Mouse (Mus musculus): ENCODE measurements around the gene Sh2d5.

Gene Sh2d5

DNA sequence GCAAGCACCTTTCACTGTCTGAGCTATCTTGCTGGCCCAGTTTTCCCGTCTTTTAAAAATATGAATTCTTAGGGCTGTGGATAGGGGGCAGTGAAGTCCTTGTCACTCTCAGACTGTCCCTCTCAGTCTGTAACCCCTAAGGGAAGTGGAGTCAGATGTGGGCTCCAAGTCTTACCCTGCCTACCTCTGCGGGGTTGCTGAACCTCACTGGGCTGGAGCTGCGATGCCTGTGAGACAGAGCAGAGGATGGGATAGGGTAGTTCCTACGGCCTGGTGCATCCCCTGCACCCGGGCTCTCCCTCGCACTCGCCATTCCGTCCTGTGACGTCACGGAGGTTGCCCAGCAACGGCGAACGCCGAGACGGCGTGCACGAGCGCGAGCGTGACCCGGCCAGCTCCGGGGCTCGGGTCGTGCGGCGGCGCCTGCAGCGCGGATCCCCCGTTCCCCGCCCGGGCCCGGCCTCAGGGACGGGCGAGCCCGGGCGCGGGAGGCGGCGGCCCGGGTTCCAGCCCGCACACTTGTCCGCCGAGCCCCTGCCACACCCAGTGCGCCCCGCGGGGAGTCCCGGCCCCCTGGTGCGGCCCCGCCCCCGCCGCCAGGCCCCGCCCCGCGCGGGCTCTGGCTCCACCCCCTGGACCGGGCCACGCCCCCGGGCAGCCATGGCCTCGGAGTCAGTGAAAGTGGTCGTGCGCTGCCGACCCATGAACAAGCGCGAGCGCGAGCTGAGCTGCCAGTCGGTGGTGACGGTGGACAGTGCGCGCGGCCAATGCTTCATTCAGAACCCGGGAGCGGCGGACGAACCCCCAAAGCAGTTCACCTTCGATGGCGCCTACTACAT is 11.9 kb downstream of the Sh2d5 start:
- DNase-seq = peak; percentile 64 to 77

DNA sequence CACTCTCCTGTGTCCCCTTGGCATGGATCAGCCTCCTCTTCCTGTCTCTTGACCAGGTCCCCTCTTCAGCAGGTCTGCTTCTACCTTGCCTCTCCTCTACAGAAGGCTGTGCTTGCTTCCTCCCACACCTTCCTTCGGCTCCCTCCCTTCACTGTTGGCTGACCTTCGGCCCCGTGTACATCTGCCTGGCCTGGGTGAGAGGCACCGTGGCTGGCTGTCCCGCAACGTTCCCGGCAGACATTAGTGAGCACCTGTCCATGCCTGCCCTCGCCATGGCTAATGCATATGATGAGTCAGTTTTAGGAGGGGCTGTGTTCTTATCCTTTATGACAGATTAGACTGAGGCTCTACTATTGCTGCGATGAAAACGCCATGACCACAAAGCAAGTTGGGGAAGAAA is 17.7 kb downstream of the Sh2d5 start:
- DNase-seq = no peak

DNA sequence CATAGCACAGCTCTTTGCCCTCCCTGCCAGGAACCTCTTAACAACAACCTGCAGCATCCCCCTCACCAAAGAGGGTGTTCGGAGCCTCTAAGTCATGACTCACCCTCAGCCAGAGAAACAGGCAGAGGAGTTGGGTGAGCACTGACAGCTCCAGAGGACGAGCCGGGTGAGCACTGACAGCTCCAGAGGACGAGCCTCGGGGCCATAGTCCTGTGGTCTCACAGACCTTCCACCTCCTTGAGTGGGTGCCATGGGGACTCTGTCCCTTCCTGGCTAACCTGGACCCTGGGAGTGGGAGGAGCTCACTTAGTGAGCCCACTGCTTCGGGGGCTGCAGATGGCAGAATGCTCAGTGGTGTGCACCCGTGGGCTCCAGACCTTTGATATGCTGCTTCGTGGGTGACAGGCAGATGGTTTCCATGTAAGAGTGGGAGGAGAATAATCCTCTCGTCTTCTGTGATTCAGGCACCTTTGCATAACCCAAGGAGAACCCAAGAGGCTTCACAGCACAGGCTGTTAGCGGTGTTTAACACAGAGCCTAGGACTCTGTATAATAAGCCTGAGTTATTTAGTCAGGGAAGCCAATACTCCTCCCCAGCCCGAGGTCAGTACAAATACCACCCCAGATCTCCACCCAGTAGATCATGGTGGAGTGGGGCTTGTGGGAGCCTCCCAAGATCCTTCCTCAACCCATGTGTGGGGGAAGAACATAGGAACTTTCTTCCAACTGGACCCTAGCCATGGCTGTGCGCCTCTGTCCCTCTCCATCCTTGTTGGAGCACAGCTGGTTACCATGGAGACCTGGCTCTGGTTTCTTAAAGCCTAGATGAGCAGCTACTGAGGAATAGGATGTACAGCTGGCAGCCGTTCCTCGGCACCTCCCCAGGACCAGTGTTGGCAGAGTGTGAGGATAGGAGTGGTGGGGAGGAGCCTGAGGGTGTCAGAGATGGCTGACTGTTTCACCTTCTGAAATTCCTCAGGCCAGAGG is 22.1 kb downstream of the Sh2d5 start:
- DNase-seq = no peak

DNA sequence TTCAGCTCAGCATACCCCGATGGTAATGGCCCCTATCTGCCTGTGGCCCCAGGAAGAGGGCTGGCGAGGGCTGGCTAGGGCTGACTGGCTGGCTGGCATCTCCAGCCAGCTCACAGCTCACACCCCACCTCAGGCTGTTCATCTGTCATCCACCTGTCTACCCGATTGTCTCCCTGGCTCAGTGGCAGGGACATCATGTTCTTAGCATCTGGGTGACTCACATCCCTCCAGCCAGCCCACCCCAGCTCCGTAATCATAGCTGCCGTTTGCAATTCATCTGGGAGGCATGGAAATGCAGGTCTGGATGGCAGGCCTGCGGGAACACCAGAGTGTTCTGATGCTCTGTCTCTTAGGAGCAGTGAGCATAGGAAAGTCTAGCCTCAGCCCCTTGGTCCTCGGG is 28.1 kb downstream of the Sh2d5 start:
- DNase-seq = no peak

DNA sequence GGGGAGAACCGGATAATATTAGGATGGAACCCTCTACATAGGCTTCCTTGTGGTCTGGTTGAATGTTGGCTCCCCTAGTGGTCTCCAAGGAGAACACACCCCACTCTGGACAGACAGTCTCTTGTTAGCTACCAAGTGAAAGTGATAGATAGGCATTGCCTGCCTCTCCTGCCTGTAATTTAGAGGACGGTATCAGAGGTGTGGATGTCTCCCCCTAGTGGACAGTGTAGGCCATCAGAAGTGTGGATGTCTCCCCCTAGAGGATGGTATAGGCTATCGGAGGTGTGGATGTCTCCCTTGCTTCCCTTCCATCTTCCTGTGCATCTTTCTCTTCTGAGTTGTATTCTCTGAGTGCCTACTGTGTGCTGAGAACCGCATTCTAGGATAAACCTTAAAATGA is 32.6 kb downstream of the Sh2d5 start:
- peak; percentile 59 to 69 for DNase-seq

DNA sequence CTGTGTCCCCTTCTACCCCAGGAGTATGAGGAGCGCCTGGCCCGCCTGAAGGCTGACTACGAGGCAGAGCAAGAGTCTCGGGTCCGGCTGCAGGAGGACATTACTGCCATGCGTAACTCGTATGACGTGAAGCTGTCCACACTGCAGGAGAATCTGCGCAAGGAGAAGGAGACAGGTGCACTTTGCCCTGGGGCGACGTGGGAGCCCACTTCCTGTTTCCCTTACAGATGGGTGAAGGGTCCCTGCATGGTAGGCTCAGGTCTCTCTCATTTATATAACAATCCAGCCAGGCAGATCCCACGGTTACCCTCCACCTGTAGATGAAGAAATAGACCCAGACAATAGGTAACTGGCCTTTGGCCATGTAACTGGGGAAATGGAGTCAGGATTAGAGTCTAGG is 36.2 kb downstream of the Sh2d5 start:
- DNase-seq = no peak

DNA sequence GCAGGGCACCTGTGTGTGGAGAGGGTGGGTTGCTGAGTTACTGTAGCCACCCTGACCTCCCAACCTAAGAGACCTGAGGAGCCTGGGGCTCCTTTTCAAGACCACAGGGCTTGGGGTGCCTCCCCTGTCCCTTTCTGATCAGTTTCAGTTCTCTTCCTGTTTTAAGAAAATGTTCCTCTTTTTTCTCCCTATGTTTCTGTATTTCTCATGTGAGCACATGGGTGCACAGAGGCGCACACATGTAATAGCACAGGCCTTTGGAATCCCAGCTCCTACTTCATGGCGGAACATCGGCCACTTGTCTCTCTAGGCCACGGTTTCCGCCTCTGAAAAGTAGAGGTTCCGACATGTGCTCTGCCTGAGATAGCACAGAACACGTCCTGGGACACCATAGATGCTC is 38.5 kb downstream of the Sh2d5 start:
- DNase-seq = no peak

DNA sequence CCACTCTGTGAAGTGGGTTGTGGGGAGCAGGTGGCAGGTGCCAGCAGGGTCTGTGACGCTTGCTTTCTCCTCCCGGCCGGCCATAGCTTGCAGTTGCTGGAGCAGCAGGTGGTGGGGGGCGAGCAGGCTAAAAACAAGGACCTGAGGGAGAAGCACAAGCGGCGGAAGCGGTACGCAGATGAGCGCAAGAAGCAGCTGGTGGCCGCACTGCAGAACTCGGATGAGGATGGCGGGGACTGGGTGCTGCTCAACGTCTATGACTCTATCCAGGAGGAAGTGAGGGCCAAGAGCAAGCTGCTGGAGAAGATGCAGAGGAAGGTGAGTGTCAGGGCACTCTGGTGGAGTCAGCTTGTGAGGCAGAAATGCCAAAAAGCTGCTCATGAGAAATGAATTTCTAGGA is 41.8 kb downstream of the Sh2d5 start:
- DNase-seq = no peak

DNA sequence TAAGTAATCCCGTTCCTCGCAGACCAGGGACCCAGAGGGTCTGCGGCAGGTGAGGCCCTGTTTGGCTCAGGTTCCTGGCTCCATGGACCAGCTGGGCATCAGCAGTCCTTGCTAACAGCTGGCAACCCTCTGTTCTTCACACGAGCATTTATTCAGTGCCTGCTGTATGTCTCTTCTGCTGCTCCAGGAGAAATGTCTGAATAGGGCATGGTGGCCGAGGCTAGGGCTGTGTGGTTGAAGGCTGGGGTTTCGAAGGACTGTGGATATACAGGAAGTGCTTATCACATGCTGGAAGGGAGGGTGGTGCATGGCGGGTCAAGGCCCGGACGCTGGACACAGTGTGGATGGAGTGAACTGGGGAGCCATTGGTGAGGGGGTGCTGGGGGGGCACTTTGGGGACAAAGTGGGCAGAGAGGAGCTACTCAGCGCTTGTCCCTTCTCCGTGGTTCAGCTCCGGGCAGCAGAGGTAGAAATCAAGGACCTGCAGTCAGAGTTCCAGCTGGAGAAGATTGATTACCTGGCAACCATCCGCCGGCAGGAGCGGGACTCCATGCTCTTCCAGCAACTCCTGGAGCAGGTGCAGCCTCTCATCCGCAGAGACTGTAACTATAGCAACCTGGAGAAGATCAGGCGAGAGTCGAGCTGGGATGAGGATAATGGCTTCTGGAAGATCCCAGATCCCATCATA is 43.2 kb downstream of the Sh2d5 start:
- no peak for DNase-seq

DNA sequence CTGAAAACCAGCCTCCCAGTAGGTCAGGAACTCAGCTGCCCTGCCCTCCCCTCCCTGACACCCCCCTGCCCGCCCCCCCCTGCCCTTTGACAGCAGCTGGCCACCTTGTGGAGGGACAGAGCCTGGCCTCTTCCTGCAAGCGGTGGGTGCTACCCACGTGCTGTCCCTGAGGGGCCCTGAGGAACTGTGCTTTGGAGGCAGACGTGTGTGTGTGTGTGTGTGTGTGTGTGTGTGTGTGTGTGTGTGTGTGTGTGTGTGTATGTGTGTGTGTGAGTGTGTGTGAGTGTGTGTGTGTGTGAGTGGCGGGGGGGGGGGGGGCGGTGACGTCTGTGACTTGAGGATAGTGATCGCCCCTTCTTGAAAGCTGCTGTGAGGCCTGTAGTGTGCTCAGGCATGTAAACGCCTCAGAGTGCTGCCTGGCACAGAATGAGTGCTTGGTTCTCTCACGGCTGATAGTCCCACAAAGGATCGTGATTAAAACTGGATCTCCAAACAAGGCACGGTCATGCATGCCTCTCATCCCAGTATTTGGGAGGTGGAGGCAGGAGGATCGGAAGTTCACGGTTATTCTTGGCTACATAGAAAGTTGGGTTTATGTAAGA is 43.8 kb downstream of the Sh2d5 start:
- DNase-seq = no peak

DNA sequence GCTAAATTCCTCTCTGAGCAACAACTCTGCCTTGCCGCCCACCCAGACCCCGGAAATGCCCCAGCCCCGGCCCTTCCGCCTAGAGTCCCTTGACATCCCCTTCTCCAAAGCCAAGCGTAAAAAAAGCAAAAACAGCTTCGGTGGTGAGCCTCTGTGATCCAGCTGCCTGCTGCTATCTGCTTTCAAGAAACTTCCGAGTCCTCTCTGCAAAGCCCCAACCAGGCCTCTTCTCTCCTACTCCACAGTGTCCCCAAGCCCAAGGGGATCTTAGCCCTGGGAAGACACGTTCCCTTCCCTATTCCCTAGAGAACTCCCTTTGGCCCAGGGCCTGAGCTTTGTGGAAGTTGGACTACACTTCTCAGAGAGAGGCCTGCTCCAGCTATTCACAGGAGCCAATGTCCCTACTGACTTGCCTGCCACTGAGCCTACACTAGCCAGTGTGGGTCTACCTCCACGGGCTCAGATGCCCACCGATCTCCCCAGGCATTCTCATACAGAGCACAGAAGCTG is 51.1 kb downstream of the Sh2d5 start:
- no peak for DNase-seq

DNA sequence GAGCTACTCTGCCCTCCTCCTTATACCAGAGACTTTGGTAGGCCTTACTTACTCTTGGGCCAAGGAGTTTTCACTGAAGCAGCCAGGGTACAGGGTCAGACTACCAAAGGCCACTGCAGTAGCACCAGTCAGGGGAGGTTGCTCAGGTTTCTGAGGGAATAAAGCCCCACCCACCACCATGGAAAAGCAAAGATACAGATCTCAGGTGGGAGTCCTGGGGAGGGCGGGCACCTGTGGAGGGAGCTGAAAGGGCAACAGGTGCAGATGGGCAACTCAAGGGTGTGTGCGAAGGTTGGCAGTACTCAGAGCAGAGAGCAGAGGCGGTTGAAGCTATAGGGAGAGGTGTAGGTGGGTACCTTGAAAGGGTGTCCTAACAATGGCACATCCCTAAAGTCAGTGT is 52.8 kb downstream of the Sh2d5 start:
- DNase-seq = no peak

DNA sequence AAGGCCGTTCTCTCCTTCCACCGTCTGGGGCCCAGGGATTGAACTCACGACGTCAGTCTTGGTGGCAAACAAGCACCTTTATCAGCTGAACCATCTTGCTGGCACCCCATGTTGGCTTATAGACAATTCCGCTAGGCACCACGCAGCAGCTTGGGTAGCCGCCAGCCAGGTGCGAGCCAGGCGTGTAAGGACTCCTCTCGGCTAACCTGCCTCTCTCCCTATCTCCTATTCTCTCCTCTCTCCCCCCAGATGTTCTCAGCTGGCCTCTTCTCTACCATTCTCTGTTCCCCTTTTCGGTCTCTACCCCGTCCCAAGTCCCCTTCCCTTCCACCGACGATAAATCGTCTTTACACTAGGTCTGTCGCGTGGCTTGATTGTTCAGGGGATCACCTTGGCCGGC is 53.5 kb downstream of the Sh2d5 start:
- DNase-seq = no peak

DNA sequence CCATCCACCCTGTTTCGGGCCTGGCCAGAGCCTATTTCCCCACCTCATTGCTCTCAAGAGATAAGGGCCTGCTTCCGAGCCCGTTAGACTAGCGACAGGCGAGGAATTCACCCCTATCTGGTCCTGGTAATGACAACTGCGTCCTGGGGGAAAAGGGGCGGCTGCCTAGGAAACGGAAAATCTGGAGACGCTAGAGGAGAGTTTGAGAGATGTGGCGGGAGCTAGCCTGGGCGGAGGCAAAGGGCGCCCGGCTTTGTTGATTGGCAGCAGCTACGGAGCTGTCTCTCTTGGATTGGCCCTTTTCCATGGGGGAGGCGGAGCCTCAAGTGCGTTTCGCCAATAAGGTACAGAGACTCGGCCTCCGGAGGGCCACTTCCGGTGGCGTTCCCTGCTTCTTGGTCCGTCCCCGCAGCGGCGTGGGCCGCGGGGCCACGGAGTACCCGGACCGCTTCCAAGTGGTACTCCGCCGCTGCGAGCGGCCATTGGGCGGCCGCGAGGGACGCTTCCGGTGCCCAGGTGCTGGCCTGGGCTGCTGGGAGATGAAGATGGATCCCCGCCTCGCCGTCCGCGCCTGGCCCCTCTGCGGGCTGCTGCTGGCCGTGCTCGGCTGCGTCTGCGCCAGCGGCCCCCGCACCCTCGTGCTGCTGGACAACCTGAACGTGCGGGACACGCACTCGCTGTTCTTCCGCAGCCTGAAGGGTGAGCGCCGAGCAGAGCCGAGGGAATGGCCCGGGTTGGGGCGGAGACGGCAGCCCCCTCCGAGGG is 54.3 kb downstream of the Sh2d5 start, which contains the start of gene Ddost:
Gene Ddost, plus strand, starts transcription at position 391 of the 765 bp plus-strand sequence.
- peak; percentile 99 for DNase-seq

DNA sequence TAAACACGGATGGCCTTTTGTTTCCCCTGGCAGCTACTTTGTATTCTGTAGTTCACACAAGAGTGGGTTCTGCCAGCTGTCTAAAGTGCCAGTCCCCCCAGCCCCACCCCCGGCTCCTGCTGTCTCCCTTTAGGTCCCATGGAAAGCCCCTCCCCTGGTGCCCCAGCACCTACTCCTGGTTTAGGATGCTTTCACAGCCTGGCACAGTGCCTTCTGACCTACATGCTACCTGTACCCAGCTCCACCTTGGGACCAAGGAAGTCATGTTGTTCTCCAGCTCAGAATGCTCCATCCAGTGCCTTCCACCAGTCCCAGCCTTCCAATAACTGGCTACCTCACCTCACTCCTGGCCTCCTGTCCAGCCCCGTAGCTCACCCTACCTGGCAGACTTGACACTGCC is 56.8 kb downstream of the Sh2d5 start:
- no peak for DNase-seq

DNA sequence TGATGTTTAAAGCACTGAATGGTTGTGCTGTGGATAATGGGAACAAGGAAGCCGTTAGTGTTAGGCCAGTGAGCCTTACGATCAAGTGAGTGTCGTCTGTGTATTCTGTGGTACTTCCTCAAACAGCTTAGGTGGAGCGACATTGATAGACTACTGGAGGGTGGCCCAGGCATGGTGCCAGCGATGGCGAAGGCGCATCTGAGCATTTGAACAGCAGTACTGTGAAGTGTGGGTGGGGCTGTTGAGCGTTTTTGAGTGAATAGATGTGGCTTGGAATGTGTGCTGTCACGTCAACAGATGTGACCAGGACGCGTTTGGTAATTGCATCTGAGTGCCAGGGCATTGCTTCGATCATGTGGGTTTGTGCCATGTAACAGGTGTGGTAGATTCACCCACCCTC is 57.5 kb downstream of the Sh2d5 start:
- no peak for DNase-seq

DNA sequence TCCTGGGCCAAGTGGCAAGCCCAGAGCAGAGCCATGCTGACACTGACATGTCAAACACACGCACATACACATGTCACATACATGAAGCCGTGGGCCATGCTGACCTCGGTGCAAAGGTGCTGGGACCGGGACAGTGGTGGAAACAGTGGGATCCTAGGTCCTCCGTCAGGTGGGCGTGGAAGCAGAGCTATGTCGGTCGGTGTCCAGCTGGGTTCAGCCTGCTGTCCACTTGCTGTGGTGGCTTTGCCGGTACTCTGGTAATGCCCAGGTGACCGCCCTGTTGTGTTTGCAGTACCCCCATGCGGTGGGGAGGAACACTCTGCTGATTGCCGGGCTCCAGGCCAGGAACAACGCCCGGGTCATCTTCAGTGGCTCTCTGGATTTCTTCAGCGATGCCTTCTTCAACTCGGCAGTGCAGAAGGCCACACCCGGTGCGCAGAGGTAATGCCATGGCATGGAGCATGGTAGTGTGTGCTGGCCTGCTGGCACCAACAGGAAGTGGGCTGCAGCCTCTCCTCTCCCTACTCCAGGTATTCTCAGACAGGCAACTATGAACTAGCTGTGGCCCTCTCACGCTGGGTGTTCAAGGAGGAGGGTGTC is 60.2 kb downstream of the Sh2d5 start:
- no peak for DNase-seq
